Mouse (Mus musculus): ENCODE measurements around the gene H2-D1.

DNA sequence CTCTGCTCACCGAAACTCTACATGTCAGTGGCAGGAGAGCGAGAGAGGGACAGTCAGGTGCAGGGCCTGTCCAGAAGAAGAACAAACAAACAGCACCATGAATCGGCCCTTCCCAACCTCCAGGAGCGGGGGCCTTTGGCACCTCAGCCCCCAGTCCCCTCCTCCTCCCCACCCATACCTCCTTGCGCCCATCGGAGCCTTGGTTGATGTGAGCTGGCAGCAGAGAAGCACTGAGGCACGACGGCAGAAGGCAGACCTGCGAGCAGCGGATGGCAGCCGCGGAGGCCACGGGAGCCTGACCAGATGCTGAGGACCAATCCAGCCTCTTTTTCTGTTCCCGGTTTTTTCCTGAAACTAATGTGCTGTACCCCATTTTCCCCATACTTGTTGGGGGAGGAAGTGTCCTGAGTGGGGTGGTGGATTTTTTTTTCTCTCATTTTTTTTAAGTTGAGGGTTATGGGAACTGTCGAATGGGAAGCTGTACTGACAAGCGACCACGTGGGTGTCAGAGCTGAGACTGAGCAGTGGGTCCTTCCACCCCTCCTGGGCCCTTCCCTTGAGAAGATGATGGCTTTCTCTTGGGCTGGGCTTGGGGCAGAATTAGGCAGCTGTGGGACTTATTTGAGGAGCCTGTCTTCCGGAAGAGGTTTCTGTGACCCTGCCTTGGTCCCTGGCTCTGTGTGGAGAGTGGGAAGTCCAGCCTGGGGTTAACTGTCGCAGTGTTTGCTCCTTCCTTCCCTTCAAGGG, 12.9 kb upstream of the H2-D1 start:
- TF ChIP-seq CTCF (conservative IDR thresholded peaks at IDR 0.05; ENCODE audit: insufficient read depth, insufficient read length, low read depth, low read length) (no peak), POLR2A (IDR thresholded peaks at IDR 0.05; ENCODE audit: low read depth, low read length) (no peak)
